Mouse (Mus musculus) embryo, embryonic 11.5 days (tissue): Measurements from ENCODE around the gene Chchd6.
A peak's percentile ranks its signal among the peaks of the same experiment; 100 is the strongest.

Experiments used
- DNase-seq: peaks from one replicate; pipeline ENCODE4 v3.0.0-alpha.2; 2012; ENCODE audit warnings: low read depth, low spot score

Gene Chchd6

GRCm38 (mm10) chr6:89359771-89360708 is 235.4 kb downstream of the Chchd6 start:
- DNase-seq, result no peak

- no peak for DNase-seq
Observed at GRCm38 (mm10) chr6:89359192-89359591, 236.3 kb downstream of the Chchd6 start.

- DNase-seq, result no peak
Observed at GRCm38 (mm10) chr6:89355661-89356060, 239.8 kb downstream of the Chchd6 start.

GRCm38 (mm10) chr6:89354726-89355125 is 240.7 kb downstream of the Chchd6 start:
- no peak for DNase-seq

- DNase-seq, result no peak
Observed at GRCm38 (mm10) chr6:89354076-89354475, 241.4 kb downstream of the Chchd6 start.

- DNase-seq, result no peak
Observed at GRCm38 (mm10) chr6:89353101-89353500, 242.4 kb downstream of the Chchd6 start.

- DNase-seq, result peak; percentile 46
Observed at GRCm38 (mm10) chr6:89351441-89352137, 243.9 kb downstream of the Chchd6 start.

- no peak for DNase-seq
Observed at GRCm38 (mm10) chr6:89350520-89350919, 244.9 kb downstream of the Chchd6 start.

GRCm38 (mm10) chr6:89350037-89350515 is 245.4 kb downstream of the Chchd6 start:
- no peak for DNase-seq

GRCm38 (mm10) chr6:89348363-89348762 is 247.1 kb downstream of the Chchd6 start:
- no peak for DNase-seq

- DNase-seq, result no peak
Observed at GRCm38 (mm10) chr6:89347792-89348191, 247.7 kb downstream of the Chchd6 start.

GRCm38 (mm10) chr6:89345855-89346254 is 249.6 kb downstream of the Chchd6 start:
- no peak for DNase-seq

GRCm38 (mm10) chr6:89345486-89345785 is 250.0 kb downstream of the Chchd6 start:
- no peak for DNase-seq

GRCm38 (mm10) chr6:89344613-89345485 is 250.6 kb downstream of the Chchd6 start:
- peak; percentile 73 for DNase-seq

GRCm38 (mm10) chr6:89341981-89342380 is 253.5 kb downstream of the Chchd6 start:
- no peak for DNase-seq

GRCm38 (mm10) chr6:89339447-89339846 is 256.0 kb downstream of the Chchd6 start:
- no peak for DNase-seq

GRCm38 (mm10) chr6:89338733-89339132 is 256.7 kb downstream of the Chchd6 start:
- DNase-seq, result no peak

- no peak for DNase-seq
Observed at GRCm38 (mm10) chr6:89337574-89337973, 257.9 kb downstream of the Chchd6 start.

GRCm38 (mm10) chr6:89333964-89334702 is 261.3 kb downstream of the Chchd6 start:
- DNase-seq, result peak; percentile 43
